In the genomic region with DNA sequence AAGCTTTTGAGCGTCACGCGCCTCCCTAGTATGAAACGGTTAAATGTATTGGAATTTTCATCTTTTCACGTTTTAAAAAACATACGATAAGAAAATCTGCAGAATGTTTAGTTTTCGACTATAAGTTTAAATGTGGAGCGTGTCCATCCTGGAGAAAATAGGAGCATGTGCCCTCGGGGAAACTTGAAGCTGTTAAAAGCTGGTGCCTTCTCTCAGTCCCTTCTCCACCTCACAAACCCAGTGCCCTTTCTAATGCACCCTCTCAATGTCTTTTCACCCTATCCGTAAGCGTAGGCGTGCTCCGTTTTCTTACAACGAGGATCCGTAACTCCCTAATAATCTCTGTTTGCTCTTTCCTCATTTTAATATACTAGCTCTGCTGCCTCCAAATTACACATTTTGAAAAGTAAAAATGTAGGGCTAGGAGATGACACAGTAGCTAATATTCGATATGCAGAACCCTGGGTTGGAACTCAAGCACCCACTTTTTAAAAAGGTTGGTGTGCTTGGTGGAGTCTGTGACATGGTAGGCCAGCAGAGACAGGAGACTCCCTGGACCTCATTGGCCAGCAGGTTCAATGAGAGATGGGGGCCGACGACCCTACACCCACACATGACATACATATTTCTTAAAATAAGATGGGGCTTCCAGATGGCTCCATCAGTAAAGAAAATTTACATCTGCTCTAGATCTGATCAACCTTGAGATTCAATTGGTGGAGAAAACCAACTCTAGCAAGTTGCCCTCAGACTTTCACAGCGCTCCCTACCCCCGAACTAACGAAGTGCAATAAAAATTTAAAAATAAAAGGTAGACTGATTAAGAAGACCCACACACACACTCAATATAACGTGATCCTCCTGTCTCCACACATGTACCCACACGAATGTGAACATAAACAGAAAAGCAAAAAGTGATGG, we compare ENCODE assay signal across 8 mouse cellular contexts. TPM values are rescaled to one million over a fixed set of nuclear protein-coding genes. Genes with fewer than 3 reads are reported as not detected.
DNase-seq lines count a peak whose midpoint lies in the region; ATAC-seq and TF ChIP-seq lines count a peak whose summit lies in the region.

No protein-coding gene starts in this region.

- H3K36me3 ChIP-seq in heart, embryonic 12.5 days = peaks cover 28% of the 10 kb centered on the region
- H3K36me3 ChIP-seq in CH12.LX (replicated peaks in 1 of 2; ENCODE audit: control insufficient read depth in 1 of 2, insufficient read depth in 1 of 2, low read length in 1 of 2) = peaks cover 22 to 29% of the 10 kb centered on the region in 2 experiments
- peaks cover 26% of the 10 kb centered on the region for H3K36me3 ChIP-seq in embryonic facial prominence, embryonic 12.5 days
- H3K36me3 ChIP-seq in limb, embryonic 11.5 days (ENCODE audit: control insufficient read depth, insufficient read depth, low read length) = peaks cover 5% of the 10 kb centered on the region; the same call in 1 of the 2 replicates
- H3K36me3 ChIP-seq in neural tube, embryonic 13.5 days = peaks cover 29% of the 10 kb centered on the region

- TF ChIP-seq CTCF in CH12.LX (conservative IDR thresholded peaks at IDR 0.05 in 1 of 2, IDR thresholded peaks at IDR 0.05 in 1 of 2; ENCODE audit: low read depth in 2 of 2, low read length in 2 of 2) = peak in 1 of 2 experiments; percentile 56; a peak in 2 of 4 replicates

- peak overlapping the region; percentile 73 for H3K27ac ChIP-seq in heart, embryonic 12.5 days (ENCODE audit: poor library complexity, severe bottlenecking)
- peak overlapping the region; percentile 91 for H3K27ac ChIP-seq in CH12.LX (ENCODE audit: insufficient read depth, low read depth)
- no peak overlapping the region for H3K27ac ChIP-seq in embryonic facial prominence, embryonic 12.5 days
- no peak overlapping the region for H3K27ac ChIP-seq in limb, embryonic 11.5 days (replicated peaks; ENCODE audit: low read depth, low read length)
- H3K27ac ChIP-seq in neural tube, embryonic 13.5 days (replicated peaks) = peak overlapping the region; percentile 88

- H3K4me3 ChIP-seq in heart, embryonic 12.5 days = peak overlapping the region; percentile 86
- peak overlapping the region; percentile 73 to 91 (median 81) for H3K4me3 ChIP-seq in CH12.LX (replicated peaks in 1 of 3; ENCODE audit: low read depth in 2 of 3, low read length in 2 of 3, poor library complexity in 1 of 3)
- H3K4me3 ChIP-seq in embryonic facial prominence, embryonic 12.5 days = peak overlapping the region; percentile 80
- peak overlapping the region; percentile 70 for H3K4me3 ChIP-seq in limb, embryonic 11.5 days (ENCODE audit: low read depth, low read length)
- peak overlapping the region; percentile 82 for H3K4me3 ChIP-seq in neural tube, embryonic 13.5 days

- H3K79me2 ChIP-seq in CH12.LX (replicated peaks; ENCODE audit: control insufficient read depth, extremely low read depth, insufficient read depth, poor library complexity, severe bottlenecking) = peaks cover 34% of the 10 kb centered on the region

- TF ChIP-seq EP300 in CH12.LX (IDR thresholded peaks at IDR 0.05; ENCODE audit: low read length) = no peak

- H3K27me3 ChIP-seq in heart, embryonic 12.5 days (replicated peaks) = no peaks in the 10 kb centered on the region
- no peaks in the 10 kb centered on the region for H3K27me3 ChIP-seq in CH12.LX (replicated peaks)
- H3K27me3 ChIP-seq in embryonic facial prominence, embryonic 12.5 days = no peaks in the 10 kb centered on the region
- no peaks in the 10 kb centered on the region for H3K27me3 ChIP-seq in limb, embryonic 11.5 days (ENCODE audit: control insufficient read depth, insufficient read depth, low read length)
- no peaks in the 10 kb centered on the region for H3K27me3 ChIP-seq in neural tube, embryonic 13.5 days

- H3K9ac ChIP-seq in heart, embryonic 12.5 days = peak overlapping the region; percentile 78
- peak overlapping the region; percentile 98 for H3K9ac ChIP-seq in CH12.LX (ENCODE audit: insufficient read depth, low read depth)
- peak overlapping the region; percentile 93 for H3K9ac ChIP-seq in embryonic facial prominence, embryonic 12.5 days
- H3K9ac ChIP-seq in limb, embryonic 11.5 days (ENCODE audit: low read length) = peak overlapping the region; percentile 95
- peak overlapping the region; percentile 89 for H3K9ac ChIP-seq in neural tube, embryonic 13.5 days

- in situ Hi-C loops in CH12.LX (cut with MboI; ENCODE audit: low pct_ligation_motif_present, low pct_unique_long_range_greater_than_20kb, low sequenced_read_pairs) = loop anchor here (5.0 to 25.0 kb wide), 3 partner anchors 144 to 336 kb away; a partner anchor contains a TSS

- no peak for DNase-seq in heart, adult 8-10 months (ENCODE audit: low spot score)
- peak; percentile 68 for DNase-seq in CH12.LX (ENCODE audit: extremely low read depth)
- no peak for DNase-seq in limb, embryonic 11.5 days (ENCODE audit: low spot score)
- no peak for DNase-seq in urinary bladder, postnatal 10 days (ENCODE audit: low spot score)
- DNase-seq in right cerebral cortex, postnatal 25 days = no peak

- dilution Hi-C loops in CH12.LX (cut with MboI; ENCODE audit: extremely low pct_ligation_motif_present, extremely low pct_unique_long_range_greater_than_20kb, low sequenced_read_pairs) = no loop called here

- no peak; the same call in 1 of the 2 replicates for TF ChIP-seq POLR2A in CH12.LX (IDR thresholded peaks at IDR 0.05; ENCODE audit: low read depth, low read length)

- H3K9me3 ChIP-seq in heart, embryonic 12.5 days (replicated peaks) = no peaks in the 10 kb centered on the region
- no peaks in the 10 kb centered on the region for H3K9me3 ChIP-seq in CH12.LX (replicated peaks; ENCODE audit: low read length)
- no peaks in the 10 kb centered on the region for H3K9me3 ChIP-seq in embryonic facial prominence, embryonic 12.5 days
- no peaks in the 10 kb centered on the region for H3K9me3 ChIP-seq in limb, embryonic 11.5 days (ENCODE audit: control insufficient read depth, low read length)
- H3K9me3 ChIP-seq in neural tube, embryonic 13.5 days = no peaks in the 10 kb centered on the region

- WGBS in heart, embryonic 12.5 days = 25% methylated on average over 23 of the region's 23 CpGs
- 27% methylated on average over 23 of the region's 23 CpGs for WGBS in embryonic facial prominence, embryonic 12.5 days
- WGBS in limb, embryonic 11.5 days = 24% methylated on average over 23 of the region's 23 CpGs
- WGBS in neural tube, embryonic 13.5 days = 26% methylated on average over 23 of the region's 23 CpGs

- peak overlapping the region; percentile 82 for H3K4me2 ChIP-seq in heart, embryonic 12.5 days
- H3K4me2 ChIP-seq in CH12.LX (ENCODE audit: insufficient read depth, low read depth, poor library complexity, severe bottlenecking) = peak overlapping the region; percentile 100
- peak overlapping the region; percentile 60 for H3K4me2 ChIP-seq in embryonic facial prominence, embryonic 12.5 days (replicated peaks)
- H3K4me2 ChIP-seq in limb, embryonic 11.5 days (ENCODE audit: low read depth, severe bottlenecking) = peak overlapping the region; percentile 65
- H3K4me2 ChIP-seq in neural tube, embryonic 13.5 days = peak overlapping the region; percentile 71

- TF ChIP-seq RAD21 in CH12.LX (IDR thresholded peaks at IDR 0.05; ENCODE audit: low read depth, low read length) = no peak; the same call in 1 of the 2 replicates

- ATAC-seq in heart, embryonic 12.5 days (ENCODE audit: insufficient number of reproducible peaks, low FRiP score) = no peak
- no peak for ATAC-seq in embryonic facial prominence, embryonic 12.5 days (ENCODE audit: insufficient number of reproducible peaks, insufficient read depth, low FRiP score, low TSS enrichment)
- ATAC-seq in limb, embryonic 11.5 days (ENCODE audit: insufficient number of reproducible peaks, low FRiP score, low TSS enrichment, low read depth) = no peak
- ATAC-seq in neural tube, embryonic 13.5 days (ENCODE audit: low read depth) = peak; percentile 20; the same call in 1 of the 2 replicates

- H3K4me1 ChIP-seq in heart, embryonic 12.5 days (replicated peaks) = peaks cover 14% of the 10 kb centered on the region
- peaks cover 4 to 45% of the 10 kb centered on the region in 2 experiments; a peak in 3 of 4 replicates for H3K4me1 ChIP-seq in CH12.LX (ENCODE audit: control insufficient read depth in 1 of 2, insufficient read depth in 2 of 2)
- H3K4me1 ChIP-seq in embryonic facial prominence, embryonic 12.5 days = peaks cover 8% of the 10 kb centered on the region; the same call in 1 of the 2 replicates
- H3K4me1 ChIP-seq in limb, embryonic 11.5 days (ENCODE audit: control insufficient read depth, insufficient read depth, low read length) = no peaks in the 10 kb centered on the region
- peaks cover 16% of the 10 kb centered on the region for H3K4me1 ChIP-seq in neural tube, embryonic 13.5 days (replicated peaks)

RNA-seq across cellular contexts. Expression of a gene that starts 0.9 kb away (rescaled TPM):
- polyA plus RNA-seq in heart, embryonic 12.5 days (2016; fragmentation: Nextera tagmentation; extraction: Ambion mirVana) = 676 and 709 TPM in 2 replicates
- 100 to 1,000 TPM; 432 to 497 (median 454) TPM for total RNA-seq in heart, adult 8-10 months (2022)
- 2,653 and 2,733 TPM in 2 replicates for total RNA-seq in CH12.LX (2012; rRNA removed)
- 3,767 and 3,966 TPM in 2 replicates for total RNA-seq in CH12.LX (2014; rRNA removed)
- 2,447 and 2,619 TPM in 2 replicates for polyA plus RNA-seq in CH12.LX (2012; ENCODE audit: insufficient read length, low read depth)
- polyA plus RNA-seq in embryonic facial prominence, embryonic 12.5 days (2016; fragmentation: Nextera tagmentation; extraction: Ambion mirVana) = 1,086 and 1,101 TPM in 2 replicates
- 1,249 and 1,252 TPM in 2 replicates for polyA plus RNA-seq in limb, embryonic 11.5 days (2014; fragmentation: Nextera tagmentation; extraction: Ambion mirVana)
- polyA plus RNA-seq in neural tube, embryonic 13.5 days (2015; fragmentation: Nextera tagmentation; extraction: Ambion mirVana) = 685 and 734 TPM in 2 replicates

RNA-seq across cellular contexts. Expression of a gene that starts 1.0 kb away (rescaled TPM):
- 0.10 and 0.49 TPM in 2 replicates for polyA plus RNA-seq in heart, embryonic 12.5 days (2016; fragmentation: Nextera tagmentation; extraction: Ambion mirVana)
- total RNA-seq in heart, adult 8-10 months (2022) = not detected
- total RNA-seq in CH12.LX (2012; rRNA removed) = 2.6 and 3.9 TPM in 2 replicates
- 6.5 and 7.4 TPM in 2 replicates for total RNA-seq in CH12.LX (2014; rRNA removed)
- 6.1 and 6.3 TPM in 2 replicates for polyA plus RNA-seq in CH12.LX (2012; ENCODE audit: insufficient read length, low read depth)
- 0.19 TPM in 1 of 2 replicates, not detected in the other for polyA plus RNA-seq in embryonic facial prominence, embryonic 12.5 days (2016; fragmentation: Nextera tagmentation; extraction: Ambion mirVana)
- polyA plus RNA-seq in limb, embryonic 11.5 days (2014; fragmentation: Nextera tagmentation; extraction: Ambion mirVana) = 0.31 and 0.33 TPM in 2 replicates
- polyA plus RNA-seq in neural tube, embryonic 13.5 days (2015; fragmentation: Nextera tagmentation; extraction: Ambion mirVana) = 0.35 TPM in 1 of 2 replicates, not detected in the other

RNA-seq across cellular contexts. Expression of a gene that starts 22.6 kb away (rescaled TPM):
- polyA plus RNA-seq in heart, embryonic 12.5 days (2016; fragmentation: Nextera tagmentation; extraction: Ambion mirVana) = 39.4 and 40.8 TPM in 2 replicates
- total RNA-seq in heart, adult 8-10 months (2022) = 10 to 100 TPM; 50.1 to 60.7 (median 53.0) TPM
- total RNA-seq in CH12.LX (2012; rRNA removed) = 38.3 and 41.6 TPM in 2 replicates
- total RNA-seq in CH12.LX (2014; rRNA removed) = 68.9 and 84.0 TPM in 2 replicates
- polyA plus RNA-seq in CH12.LX (2012; ENCODE audit: insufficient read length, low read depth) = 41.7 and 47.0 TPM in 2 replicates
- polyA plus RNA-seq in embryonic facial prominence, embryonic 12.5 days (2016; fragmentation: Nextera tagmentation; extraction: Ambion mirVana) = 50.8 and 51.6 TPM in 2 replicates
- polyA plus RNA-seq in limb, embryonic 11.5 days (2014; fragmentation: Nextera tagmentation; extraction: Ambion mirVana) = 37.5 and 45.7 TPM in 2 replicates
- 53.1 and 59.4 TPM in 2 replicates for polyA plus RNA-seq in neural tube, embryonic 13.5 days (2015; fragmentation: Nextera tagmentation; extraction: Ambion mirVana)

RNA-seq across cellular contexts. Expression of a gene that starts 33.9 kb away (rescaled TPM):
- 22.9 and 23.5 TPM in 2 replicates for polyA plus RNA-seq in heart, embryonic 12.5 days (2016; fragmentation: Nextera tagmentation; extraction: Ambion mirVana)
- total RNA-seq in heart, adult 8-10 months (2022) = 10 to 100 TPM; 21.3 to 26.0 (median 22.6) TPM
- total RNA-seq in CH12.LX (2012; rRNA removed) = 23.8 and 30.9 TPM in 2 replicates
- total RNA-seq in CH12.LX (2014; rRNA removed) = 63.9 and 75.7 TPM in 2 replicates
- 38.4 and 42.4 TPM in 2 replicates for polyA plus RNA-seq in CH12.LX (2012; ENCODE audit: insufficient read length, low read depth)
- polyA plus RNA-seq in embryonic facial prominence, embryonic 12.5 days (2016; fragmentation: Nextera tagmentation; extraction: Ambion mirVana) = 26.2 and 26.6 TPM in 2 replicates
- polyA plus RNA-seq in limb, embryonic 11.5 days (2014; fragmentation: Nextera tagmentation; extraction: Ambion mirVana) = 27.0 and 28.2 TPM in 2 replicates
- polyA plus RNA-seq in neural tube, embryonic 13.5 days (2015; fragmentation: Nextera tagmentation; extraction: Ambion mirVana) = 14.4 and 17.8 TPM in 2 replicates

Comparison
In these comparisons a context has a peak if more than half of its experiments do, and no peak if none do; other contexts are left out.
1. H3K27ac ChIP-seq: peak in heart, embryonic 12.5 days (single experiment), CH12.LX (single experiment) and neural tube, embryonic 13.5 days (single experiment); none in embryonic facial prominence, embryonic 12.5 days (single experiment) and limb, embryonic 11.5 days (single experiment).
2. Peak in every context shown above with its lines, with median percentiles within 50 percentile points of each other: H3K4me2 ChIP-seq, H3K4me3 ChIP-seq and H3K9ac ChIP-seq.